Mouse (Mus musculus) stomach, embryonic 16.5 days (tissue): ENCODE measurements around the gene Gopc. TPM values are rescaled to one million over a fixed set of nuclear protein-coding genes. Genes with fewer than 3 reads are reported as not detected.
"Not testable (repeated sequence)": the region's sequence is repeated elsewhere in the genome, so short reads cannot be mapped to it uniquely, and the experiment has no call there.

Experiments used
- ATAC-seq: fragments of 200-750 bp; cut with Nextera tagmentation; 2 replicates; pipeline ENCODE4 v1.8.0; 2017; ENCODE audit warnings: moderate number of reproducible peaks, moderate TSS enrichment; ENCODE audit not compliant: insufficient read depth, low FRiP score
- H3K27ac ChIP-seq: fragments of 300-500 bp; sonication (generic); 2 replicates; pipeline ENCODE4 v1.5.1; 2014; ENCODE audit warnings: low read length
- H3K27me3 ChIP-seq: fragments of 300-500 bp; sonication (generic); 2 replicates; pipeline ENCODE4 v1.6.1; 2014; ENCODE audit warnings: low read length, control low read depth, mixed read lengths; ENCODE audit not compliant: control insufficient read depth, insufficient read depth
- H3K36me3 ChIP-seq: fragments of 300-500 bp; sonication (generic); 2 replicates; pipeline ENCODE4 v1.6.1; 2014; ENCODE audit warnings: low read length; ENCODE audit not compliant: control insufficient read depth, insufficient read depth
- H3K4me1 ChIP-seq: fragments of 300-500 bp; sonication (generic); 2 replicates; pipeline ENCODE4 v1.6.1; 2014; ENCODE audit warnings: low read length, control low read depth, mixed read lengths; ENCODE audit not compliant: control insufficient read depth, insufficient read depth
- H3K4me2 ChIP-seq: fragments of 300-500 bp; sonication (generic); 2 replicates; pipeline ENCODE4 v1.6.1; 2014; ENCODE audit warnings: low read depth, low read length, mixed read lengths
- H3K4me3 ChIP-seq: fragments of 300-500 bp; sonication (generic); replicated peaks from 2 replicates; pipeline ENCODE4 v1.5.1; 2014; ENCODE audit warnings: mild to moderate bottlenecking, low read length
- H3K9ac ChIP-seq: fragments of 300-500 bp; sonication (generic); 2 replicates; pipeline ENCODE4 v1.6.1; 2014; ENCODE audit warnings: low read length
- H3K9me3 ChIP-seq: fragments of 300-500 bp; sonication (generic); replicated peaks from 2 replicates; pipeline ENCODE4 v1.6.1; 2016; ENCODE audit warnings: low read length, control low read depth; ENCODE audit not compliant: control insufficient read depth
- WGBS: fragments of 180-500 bp; shearing (Covaris S2); extraction: QIAGEN DNeasy Blood & Tissue Kit; methylation state at CpG from one replicate; pipeline ENCODE4 v1.1.7; 2014; 5-methylcytosine and 5-hydroxymethylcytosine counted together
- polyA plus RNA-seq: library from polyadenylated mRNA; unstranded; fragments of >200 nt; fragmentation: Nextera tagmentation; extraction: Ambion mirVana; gene quantifications from 2 replicates; pipeline ENCODE4 v1.2.1, GENCODE M21; 2015

Gene Gopc
- polyA plus RNA-seq, 1 experiment from 2014 or later, result 17.8 TPM

- ATAC-seq, result no peak
- Histone ChIP-seq H3K9me3 (no peaks in the 10 kb centered on the region), H3K27ac (no peak overlapping the region), H3K36me3 (no peaks in the 10 kb centered on the region), H3K27me3 (no peaks in the 10 kb centered on the region), H3K4me2 (no peak overlapping the region), H3K4me3 (no peak overlapping the region), H3K9ac (no peak overlapping the region), H3K4me1 (no peaks in the 10 kb centered on the region)
- 92% methylated on average over 2 of the region's 2 CpGs for WGBS
Observed at GRCm38 (mm10) chr10:52295934-52296333, 86.0 kb downstream of the Gopc start.

- Histone ChIP-seq H3K4me1 (no peaks in the 10 kb centered on the region), H3K36me3 (no peaks in the 10 kb centered on the region), H3K27ac (no peak overlapping the region), H3K4me3 (no peak overlapping the region), H3K9me3 (no peaks in the 10 kb centered on the region), H3K27me3 (no peaks in the 10 kb centered on the region), H3K4me2 (no peak overlapping the region), H3K9ac (no peak overlapping the region)
- 78% methylated on average over 4 of the region's 4 CpGs for WGBS
- no peak for ATAC-seq
Observed at GRCm38 (mm10) chr10:52293921-52294577, 87.9 kb downstream of the Gopc start.

- not testable (repeated sequence) for H3K27ac ChIP-seq, ATAC-seq, H3K9me3 ChIP-seq, H3K4me2 ChIP-seq, H3K27me3 ChIP-seq, H3K4me3 ChIP-seq, H3K36me3 ChIP-seq, H3K4me1 ChIP-seq, H3K9ac ChIP-seq
- 67% methylated on average over 1 of the region's 1 CpGs for WGBS
Observed at GRCm38 (mm10) chr10:52292391-52292790, 89.5 kb downstream of the Gopc start.

- H3K9ac ChIP-seq, result no peak overlapping the region
- no peaks in the 10 kb centered on the region for H3K9me3 ChIP-seq
- no peaks in the 10 kb centered on the region for H3K27me3 ChIP-seq
- H3K4me1 ChIP-seq, result no peaks in the 10 kb centered on the region
- no peak overlapping the region for H3K27ac ChIP-seq
- no peak overlapping the region for H3K4me2 ChIP-seq
- WGBS, result 75% methylated on average over 3 of the region's 3 CpGs
- no peak for ATAC-seq
- no peaks in the 10 kb centered on the region for H3K36me3 ChIP-seq
- no peak overlapping the region for H3K4me3 ChIP-seq
Observed at GRCm38 (mm10) chr10:52289261-52289660, 92.7 kb downstream of the Gopc start.

- no peak overlapping the region for H3K4me3 ChIP-seq
- 80% methylated on average over 5 of the region's 5 CpGs for WGBS
- no peak overlapping the region for H3K9ac ChIP-seq
- ATAC-seq, result no peak
- no peaks in the 10 kb centered on the region for H3K27me3 ChIP-seq
- no peaks in the 10 kb centered on the region for H3K9me3 ChIP-seq
- no peak overlapping the region for H3K27ac ChIP-seq
- no peaks in the 10 kb centered on the region for H3K36me3 ChIP-seq
- H3K4me2 ChIP-seq, result no peak overlapping the region
- no peaks in the 10 kb centered on the region for H3K4me1 ChIP-seq
Observed at GRCm38 (mm10) chr10:52287852-52288533, 93.9 kb downstream of the Gopc start.

Other genes with a start within 250 kb of the Gopc start
- 0.92 and 1.2 TPM in 2 replicates for gene Ros1, start 186.9 kb downstream of the Gopc start, polyA plus RNA-seq
- gene Dcbld1, start 148.5 kb downstream of the Gopc start, polyA plus RNA-seq, result 33.2 and 36.6 TPM in 2 replicates
- not detected in 2 replicates for gene Gm26741, start 23.4 kb downstream of the Gopc start, polyA plus RNA-seq
- gene Nepn, start 6.8 kb upstream of the Gopc start, polyA plus RNA-seq, result 3.9 and 6.0 TPM in 2 replicates
- gene Nus1, start 35.4 kb upstream of the Gopc start, polyA plus RNA-seq, result 10.3 and 12.7 TPM in 2 replicates